Mouse (Mus musculus): ENCODE results near the gene Tet2. TPM values are rescaled to one million over a fixed set of nuclear protein-coding genes. Genes with fewer than 3 reads are reported as not detected.
"Not testable (repeated sequence)": the region's sequence is repeated elsewhere in the genome, so short reads cannot be mapped to it uniquely, and the experiment has no call there.

Gene Tet2
- polyA plus RNA-seq, 1 experiment from 2014 or later = 15.4 TPM

GRCm38 (mm10) chr3:133543101-133544020 is 1.6 kb downstream of the Tet2 start:
- DNase-seq (ENCODE audit: low spot score) (peak; percentile 77), ATAC-seq (ENCODE audit: low read depth) (no peak; the same call in 1 of the 2 replicates)
- H3K4me1 ChIP-seq (ENCODE audit: control insufficient read depth, insufficient read depth, low read length) = peaks cover 11% of the 10 kb centered on the region
- peaks cover 4% of the 10 kb centered on the region; the same call in 1 of the 2 replicates for H3K36me3 ChIP-seq (ENCODE audit: control insufficient read depth, insufficient read depth, low read length)
- H3K27ac ChIP-seq (replicated peaks; ENCODE audit: low read depth, low read length) = peak overlapping the region; percentile 97
- peak overlapping the region; percentile 73 for H3K4me3 ChIP-seq (ENCODE audit: low read depth, low read length)
- H3K9ac ChIP-seq (ENCODE audit: low read depth, low read length) = peak overlapping the region; percentile 87
- peak overlapping the region; percentile 63 for H3K4me2 ChIP-seq (ENCODE audit: low read depth, low read length)
- no peaks in the 10 kb centered on the region for H3K27me3 ChIP-seq (replicated peaks; ENCODE audit: control insufficient read depth, insufficient read depth, low read length)
- under 1% methylated on average over 21 of the region's 21 CpGs for WGBS
- no peaks in the 10 kb centered on the region for H3K9me3 ChIP-seq (ENCODE audit: control insufficient read depth, low read length)

- H3K4me3 ChIP-seq (ENCODE audit: low read depth, low read length) = peak overlapping the region; percentile 73; the same call in 1 of the 2 replicates
Measured at GRCm38 (mm10) chr3:133542084-133542483, 2.9 kb downstream of the Tet2 start.

GRCm38 (mm10) chr3:133541000-133541399 is 3.9 kb downstream of the Tet2 start:
- no peak for ATAC-seq (ENCODE audit: low read depth)
- no peak overlapping the region for H3K27ac ChIP-seq (replicated peaks; ENCODE audit: low read depth, low read length)
- H3K4me3 ChIP-seq (ENCODE audit: low read depth, low read length) = no peak overlapping the region
- peaks cover 23% of the 10 kb centered on the region; the same call in 1 of the 2 replicates for H3K36me3 ChIP-seq (ENCODE audit: control insufficient read depth, insufficient read depth, low read length)
- H3K9me3 ChIP-seq (ENCODE audit: control insufficient read depth, low read length) = no peaks in the 10 kb centered on the region
- no peaks in the 10 kb centered on the region for H3K27me3 ChIP-seq (replicated peaks; ENCODE audit: control insufficient read depth, insufficient read depth, low read length)
- H3K4me2 ChIP-seq (ENCODE audit: low read depth, low read length) = no peak overlapping the region
- peaks cover 11% of the 10 kb centered on the region for H3K4me1 ChIP-seq (ENCODE audit: control insufficient read depth, insufficient read depth, low read length)
- no peak for DNase-seq (ENCODE audit: low spot score)
- H3K9ac ChIP-seq (ENCODE audit: low read depth, low read length) = no peak overlapping the region

More at GRCm38 (mm10) chr3:133542084-133542483, 2.9 kb downstream of the Tet2 start:
- Histone ChIP-seq H3K27ac (replicated peaks; ENCODE audit: low read depth, low read length) (no peak overlapping the region), H3K9me3 (ENCODE audit: control insufficient read depth, low read length) (no peaks in the 10 kb centered on the region), H3K9ac (ENCODE audit: low read depth, low read length) (0 out of 2 replicates have a peak overlapping the region, but pooled peaks have one; percentile 87), H3K4me2 (ENCODE audit: low read depth, low read length) (peak overlapping the region; percentile 63), H3K36me3 (ENCODE audit: control insufficient read depth, insufficient read depth, low read length) (peaks cover 14% of the 10 kb centered on the region; the same call in 1 of the 2 replicates), H3K27me3 (replicated peaks; ENCODE audit: control insufficient read depth, insufficient read depth, low read length) (no peaks in the 10 kb centered on the region), H3K4me1 (ENCODE audit: control insufficient read depth, insufficient read depth, low read length) (peaks cover 11% of the 10 kb centered on the region)
- ATAC-seq (ENCODE audit: low read depth) (no peak), DNase-seq (ENCODE audit: low spot score) (no peak)

DNA sequence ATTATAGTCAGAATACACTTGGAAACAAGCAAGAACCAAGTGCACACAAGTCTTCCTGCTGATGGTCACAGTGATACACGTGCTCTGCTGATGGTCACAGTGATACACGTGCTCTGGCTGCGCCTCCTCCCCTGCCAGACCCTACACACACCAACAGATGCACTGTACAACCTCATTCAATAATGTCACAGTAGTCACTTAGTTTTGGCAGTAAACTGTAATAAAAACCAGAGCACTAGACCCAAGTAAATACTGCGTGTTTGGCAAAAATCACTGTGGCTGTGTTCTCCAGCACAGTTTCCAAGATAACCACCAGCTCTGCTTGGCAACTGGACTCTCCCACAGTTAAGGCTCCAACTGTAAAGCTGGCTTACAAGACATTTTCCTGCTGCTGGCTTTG is 4.9 kb downstream of the Tet2 start:
- H3K27me3 ChIP-seq (replicated peaks; ENCODE audit: control insufficient read depth, insufficient read depth, low read length) = no peaks in the 10 kb centered on the region
- no peak for DNase-seq (ENCODE audit: low spot score)
- WGBS = 68% methylated on average over 4 of the region's 4 CpGs
- H3K4me3 ChIP-seq (ENCODE audit: low read depth, low read length) = no peak overlapping the region
- H3K9me3 ChIP-seq (ENCODE audit: control insufficient read depth, low read length) = no peaks in the 10 kb centered on the region
- H3K4me1 ChIP-seq (ENCODE audit: control insufficient read depth, insufficient read depth, low read length) = peaks cover 11% of the 10 kb centered on the region
- H3K36me3 ChIP-seq (ENCODE audit: control insufficient read depth, insufficient read depth, low read length) = peaks cover 23% of the 10 kb centered on the region; the same call in 1 of the 2 replicates
- H3K9ac ChIP-seq (ENCODE audit: low read depth, low read length) = no peak overlapping the region
- ATAC-seq (ENCODE audit: low read depth) = no peak
- no peak overlapping the region for H3K4me2 ChIP-seq (ENCODE audit: low read depth, low read length)
- H3K27ac ChIP-seq (replicated peaks; ENCODE audit: low read depth, low read length) = no peak overlapping the region

GRCm38 (mm10) chr3:133538499-133538898 is 6.4 kb downstream of the Tet2 start:
- peaks cover 11% of the 10 kb centered on the region for H3K4me1 ChIP-seq (ENCODE audit: control insufficient read depth, insufficient read depth, low read length)
- not testable (repeated sequence) for ATAC-seq (ENCODE audit: low read depth); H3K27ac ChIP-seq (replicated peaks; ENCODE audit: low read depth, low read length); H3K9ac ChIP-seq (ENCODE audit: low read depth, low read length); H3K9me3 ChIP-seq (ENCODE audit: control insufficient read depth, low read length); H3K27me3 ChIP-seq (replicated peaks; ENCODE audit: control insufficient read depth, insufficient read depth, low read length); H3K4me2 ChIP-seq (ENCODE audit: low read depth, low read length); DNase-seq (ENCODE audit: low spot score); H3K4me3 ChIP-seq (ENCODE audit: low read depth, low read length)
- 97% methylated on average over 4 of the region's 4 CpGs for WGBS
- H3K36me3 ChIP-seq (ENCODE audit: control insufficient read depth, insufficient read depth, low read length) = peaks cover 23% of the 10 kb centered on the region; the same call in 1 of the 2 replicates

- no peak overlapping the region for H3K4me2 ChIP-seq (ENCODE audit: low read depth, low read length)
- H3K4me1 ChIP-seq (ENCODE audit: control insufficient read depth, insufficient read depth, low read length) = peaks cover 4% of the 10 kb centered on the region; the same call in 1 of the 2 replicates
- H3K9ac ChIP-seq (ENCODE audit: low read depth, low read length) = no peak overlapping the region
- H3K4me3 ChIP-seq (ENCODE audit: low read depth, low read length) = no peak overlapping the region
- no peak overlapping the region for H3K27ac ChIP-seq (replicated peaks; ENCODE audit: low read depth, low read length)
- WGBS = 80% methylated on average over 6 of the region's 6 CpGs
- no peak for ATAC-seq (ENCODE audit: low read depth)
- H3K27me3 ChIP-seq (replicated peaks; ENCODE audit: control insufficient read depth, insufficient read depth, low read length) = no peaks in the 10 kb centered on the region
- H3K9me3 ChIP-seq (ENCODE audit: control insufficient read depth, low read length) = no peaks in the 10 kb centered on the region
- no peak for DNase-seq (ENCODE audit: low spot score)
- H3K36me3 ChIP-seq (ENCODE audit: control insufficient read depth, insufficient read depth, low read length) = peaks cover 23% of the 10 kb centered on the region; the same call in 1 of the 2 replicates
Measured at GRCm38 (mm10) chr3:133535644-133536043, 9.3 kb downstream of the Tet2 start.

DNA sequence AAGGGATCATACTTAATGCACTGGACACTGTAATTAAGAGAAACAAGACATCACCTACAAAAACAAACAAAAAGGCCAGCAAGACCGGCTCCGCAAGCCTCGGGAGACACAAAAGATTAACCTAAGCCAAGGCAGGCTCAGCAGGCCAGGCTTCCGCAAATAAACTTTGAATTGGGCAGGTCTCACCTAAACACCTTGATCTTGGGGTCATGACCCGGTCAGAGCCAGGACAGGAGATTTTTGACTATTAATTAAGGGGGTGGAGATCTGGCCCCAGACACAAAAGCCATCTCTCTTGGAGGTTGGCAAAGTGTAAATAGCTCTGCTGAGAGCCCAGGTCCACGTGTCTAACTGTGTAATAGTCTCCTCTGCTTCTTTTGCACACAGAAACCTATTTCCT is 10.9 kb downstream of the Tet2 start:
- no peak overlapping the region for H3K9ac ChIP-seq (ENCODE audit: low read depth, low read length)
- no peaks in the 10 kb centered on the region for H3K9me3 ChIP-seq (ENCODE audit: control insufficient read depth, low read length)
- no peaks in the 10 kb centered on the region for H3K27me3 ChIP-seq (replicated peaks; ENCODE audit: control insufficient read depth, insufficient read depth, low read length)
- H3K4me1 ChIP-seq (ENCODE audit: control insufficient read depth, insufficient read depth, low read length) = no peaks in the 10 kb centered on the region
- peak; percentile 20 for DNase-seq (ENCODE audit: low spot score)
- WGBS = 31% methylated on average over 6 of the region's 6 CpGs
- H3K36me3 ChIP-seq (ENCODE audit: control insufficient read depth, insufficient read depth, low read length) = peaks cover 22% of the 10 kb centered on the region; the same call in 1 of the 2 replicates
- H3K4me2 ChIP-seq (ENCODE audit: low read depth, low read length) = no peak overlapping the region
- ATAC-seq (ENCODE audit: low read depth) = peak; percentile 44; the same call in 1 of the 2 replicates
- no peak overlapping the region for H3K4me3 ChIP-seq (ENCODE audit: low read depth, low read length)
- no peak overlapping the region for H3K27ac ChIP-seq (replicated peaks; ENCODE audit: low read depth, low read length)

DNA sequence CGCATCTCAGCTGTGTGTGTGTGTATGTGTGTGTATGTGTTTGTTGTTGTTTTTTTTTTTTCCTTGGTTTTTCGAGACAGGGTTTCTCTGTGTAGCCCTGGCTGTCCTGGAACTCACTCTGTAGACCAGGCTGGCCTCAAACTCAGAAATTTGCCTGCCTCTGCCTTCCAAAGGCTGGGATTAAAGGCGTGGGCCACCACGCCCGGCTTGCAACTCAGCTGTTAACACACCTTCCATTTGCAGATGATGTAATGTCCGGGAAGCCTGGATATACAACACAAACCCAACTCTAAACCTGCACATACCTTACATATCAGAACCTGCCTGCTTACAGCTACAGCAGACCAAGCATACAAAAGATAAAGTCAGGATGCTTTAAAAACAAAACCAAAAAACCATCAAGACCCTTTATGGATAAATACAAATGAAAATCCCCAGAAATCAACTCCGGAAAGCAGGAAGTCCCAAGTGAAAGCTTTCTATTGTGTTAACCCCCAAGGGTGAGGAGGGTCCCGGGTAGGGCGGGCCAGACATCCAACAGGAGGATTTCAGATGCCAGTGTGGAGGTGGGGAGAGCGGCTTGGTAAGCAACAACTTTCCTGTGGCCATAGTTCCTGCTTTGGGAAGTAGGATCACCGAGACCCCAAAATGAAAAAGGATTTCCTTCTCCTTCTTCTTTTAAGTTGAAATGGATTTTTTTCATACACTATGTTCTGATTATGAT is 11.5 kb downstream of the Tet2 start:
- no peaks in the 10 kb centered on the region for H3K9me3 ChIP-seq (ENCODE audit: control insufficient read depth, low read length)
- H3K4me3 ChIP-seq (ENCODE audit: low read depth, low read length) = no peak overlapping the region
- ATAC-seq (ENCODE audit: low read depth) (no peak), DNase-seq (ENCODE audit: low spot score) (no peak)
- H3K4me1 ChIP-seq (ENCODE audit: control insufficient read depth, insufficient read depth, low read length) = no peaks in the 10 kb centered on the region
- no peaks in the 10 kb centered on the region for H3K27me3 ChIP-seq (replicated peaks; ENCODE audit: control insufficient read depth, insufficient read depth, low read length)
- H3K4me2 ChIP-seq (ENCODE audit: low read depth, low read length) = no peak overlapping the region
- H3K27ac ChIP-seq (replicated peaks; ENCODE audit: low read depth, low read length) = no peak overlapping the region
- no peak overlapping the region for H3K9ac ChIP-seq (ENCODE audit: low read depth, low read length)
- peaks cover 18% of the 10 kb centered on the region; the same call in 1 of the 2 replicates for H3K36me3 ChIP-seq (ENCODE audit: control insufficient read depth, insufficient read depth, low read length)
- 56% methylated on average over 11 of the region's 11 CpGs for WGBS
